Mouse (Mus musculus): ENCODE measurements around the gene Otud5. TPM values are rescaled to one million over a fixed set of nuclear protein-coding genes. Genes with fewer than 3 reads are reported as not detected.
"Not testable (repeated sequence)": the region's sequence is repeated elsewhere in the genome, so short reads cannot be mapped to it uniquely, and the experiment has no call there.

Gene Otud5
- polyA plus RNA-seq, 1 experiment from 2014 or later = 32.2 TPM

DNA sequence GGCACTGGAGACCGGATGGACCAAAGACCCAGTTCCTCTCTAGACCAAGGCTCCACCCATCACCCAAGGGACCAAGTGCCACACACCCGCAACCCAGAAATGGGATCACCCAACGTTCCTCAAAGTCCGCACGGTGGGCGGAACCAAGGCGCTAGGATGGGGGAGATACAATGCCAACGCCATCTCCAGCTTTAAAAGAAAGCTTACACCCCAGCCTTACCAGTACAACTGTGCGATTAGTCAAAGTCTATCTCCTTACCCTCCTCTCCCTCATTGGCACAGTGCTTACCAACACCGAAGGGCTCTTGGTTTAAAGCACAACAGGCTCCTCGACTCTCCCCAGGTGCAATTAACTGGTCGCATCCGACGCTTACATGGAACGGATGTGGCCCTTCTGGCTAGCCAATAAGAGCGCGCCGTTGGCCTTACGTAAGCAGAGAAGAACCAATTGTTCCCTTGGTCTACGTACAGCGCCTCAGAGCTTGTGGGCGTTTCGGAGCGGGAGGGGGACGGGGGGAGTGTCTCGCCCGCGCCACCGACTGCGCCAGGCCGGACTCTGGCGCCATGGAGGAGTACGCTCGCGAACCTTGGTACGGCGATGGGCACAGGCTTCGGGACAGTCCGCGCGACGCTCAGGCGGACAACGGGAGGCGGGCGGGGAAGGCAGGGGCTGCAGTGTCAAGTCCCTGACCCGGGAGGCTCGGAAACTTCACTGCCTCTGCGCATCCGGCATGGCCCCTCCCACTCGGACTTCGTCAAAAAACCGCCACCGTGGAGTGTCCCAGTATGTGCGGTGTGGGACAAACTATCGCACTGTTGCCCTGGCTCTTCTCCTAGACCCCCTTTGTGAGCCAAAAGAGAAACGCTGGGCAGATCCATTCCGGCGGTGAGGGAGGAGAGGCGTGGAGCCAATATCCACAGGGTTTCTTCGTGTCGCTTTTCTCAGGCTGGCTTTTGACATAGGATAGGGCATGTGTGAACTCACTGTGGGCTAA is 58.0 kb downstream of the Otud5 start, which contains the start of the genes Pqbp1 and Timm17b:
Pqbp1 (minus strand) TSS at position 390 of the 995 bp plus-strand sequence.
Timm17b (plus strand) TSS at position 478 of the 995 bp plus-strand sequence.
- peak within 1 kb of the TSS; percentile 41; the same call in 1 of the 2 replicates for H3K27ac ChIP-seq (ENCODE audit: low read depth, low read length)
- WGBS = 11% methylated on average over 62 of the region's 62 CpGs
- peak within 1 kb of the TSS; percentile 57 for H3K4me3 ChIP-seq (ENCODE audit: low read depth, low read length)
- H3K36me3 ChIP-seq (ENCODE audit: control insufficient read depth, insufficient read depth, low read length) = 0 out of 2 replicates have a peak, but pooled peaks cover under 1% of the 10 kb centered on the region
- peak within 1 kb of the TSS; percentile 70 for H3K4me2 ChIP-seq
- no peaks in the 10 kb centered on the region for H3K27me3 ChIP-seq (replicated peaks; ENCODE audit: control insufficient read depth, insufficient read depth, low read length)
- ATAC-seq (replicated peaks; ENCODE audit: low FRiP score) (peak; percentile 98), DNase-seq (ENCODE audit: low spot score) (peak; percentile 81)
- H3K9me3 ChIP-seq (ENCODE audit: control insufficient read depth, low read length) = no peaks in the 10 kb centered on the region
- no peaks in the 10 kb centered on the region for H3K4me1 ChIP-seq (replicated peaks; ENCODE audit: control insufficient read depth, insufficient read depth, low read length)
- peak within 1 kb of the TSS; percentile 60 for H3K9ac ChIP-seq (ENCODE audit: low read depth, low read length)

DNA sequence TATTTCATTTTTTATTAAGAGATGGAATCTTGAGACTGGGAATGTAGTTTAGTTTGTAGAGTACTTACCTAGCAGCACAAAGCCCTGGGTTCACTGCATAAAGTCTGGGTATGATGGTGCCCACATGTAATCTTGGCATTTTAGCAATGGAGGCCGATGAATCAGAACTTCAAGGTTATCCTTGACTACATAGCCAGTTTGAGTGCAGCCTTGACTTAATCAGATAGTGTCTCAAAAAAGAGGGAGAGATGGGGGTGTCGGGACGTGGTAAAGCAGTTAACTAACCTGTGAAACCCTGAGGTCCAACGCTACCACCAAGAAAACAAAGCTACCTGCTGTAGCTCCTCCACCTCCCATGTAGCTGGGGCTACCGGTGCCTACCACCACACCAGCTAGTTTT is 63.3 kb downstream of the Otud5 start:
- DNase-seq (ENCODE audit: low spot score) (no peak), ATAC-seq (replicated peaks; ENCODE audit: low FRiP score) (no peak)
- Histone ChIP-seq H3K4me2 (no peak overlapping the region), H3K9ac (ENCODE audit: low read depth, low read length) (no peak overlapping the region), H3K36me3 (ENCODE audit: control insufficient read depth, insufficient read depth, low read length) (no peaks in the 10 kb centered on the region), H3K4me1 (replicated peaks; ENCODE audit: control insufficient read depth, insufficient read depth, low read length) (no peaks in the 10 kb centered on the region), H3K27me3 (replicated peaks; ENCODE audit: control insufficient read depth, insufficient read depth, low read length) (no peaks in the 10 kb centered on the region), H3K4me3 (ENCODE audit: low read depth, low read length) (no peak overlapping the region), H3K27ac (ENCODE audit: low read depth, low read length) (no peak overlapping the region), H3K9me3 (ENCODE audit: control insufficient read depth, low read length) (no peaks in the 10 kb centered on the region)
- WGBS = 91% methylated on average over 5 of the region's 5 CpGs

DNA sequence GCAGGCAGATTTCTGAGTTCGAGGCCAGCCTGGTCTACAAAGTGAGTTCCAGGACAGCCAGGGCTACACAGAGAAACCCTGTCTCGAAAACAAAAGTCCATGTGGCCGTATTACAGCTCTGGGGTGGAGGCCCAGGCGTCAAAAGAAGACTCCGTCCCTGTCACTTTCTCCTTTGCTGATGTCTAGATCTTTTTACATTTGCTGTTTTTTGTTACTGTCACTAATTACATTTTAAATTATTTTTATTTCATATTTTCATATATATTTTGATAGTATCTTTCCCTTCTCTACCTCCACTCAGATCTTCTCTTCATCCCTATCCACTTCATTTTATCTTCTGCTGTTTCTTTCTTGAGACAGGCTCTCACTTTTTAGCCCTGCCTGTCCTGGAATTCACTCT is 66.6 kb downstream of the Otud5 start, which contains the start of gene Gm10491:
Gm10491 (minus strand) TSS at position 101 of the 400 bp plus-strand sequence.
- Histone ChIP-seq H3K4me3 (ENCODE audit: low read depth, low read length) (no peak within 1 kb of the TSS), H3K4me2 (no peak within 1 kb of the TSS), H3K27me3 (replicated peaks; ENCODE audit: control insufficient read depth, insufficient read depth, low read length) (no peaks in the 10 kb centered on the region), H3K27ac (ENCODE audit: low read depth, low read length) (no peak within 1 kb of the TSS), H3K9ac (ENCODE audit: low read depth, low read length) (no peak within 1 kb of the TSS), H3K9me3 (ENCODE audit: control insufficient read depth, low read length) (no peaks in the 10 kb centered on the region), H3K4me1 (replicated peaks; ENCODE audit: control insufficient read depth, insufficient read depth, low read length) (no peaks in the 10 kb centered on the region), H3K36me3 (ENCODE audit: control insufficient read depth, insufficient read depth, low read length) (no peaks in the 10 kb centered on the region)
- DNase-seq (ENCODE audit: low spot score) (no peak), ATAC-seq (replicated peaks; ENCODE audit: low FRiP score) (no peak)
- 84% methylated on average over 5 of the region's 5 CpGs for WGBS

DNA sequence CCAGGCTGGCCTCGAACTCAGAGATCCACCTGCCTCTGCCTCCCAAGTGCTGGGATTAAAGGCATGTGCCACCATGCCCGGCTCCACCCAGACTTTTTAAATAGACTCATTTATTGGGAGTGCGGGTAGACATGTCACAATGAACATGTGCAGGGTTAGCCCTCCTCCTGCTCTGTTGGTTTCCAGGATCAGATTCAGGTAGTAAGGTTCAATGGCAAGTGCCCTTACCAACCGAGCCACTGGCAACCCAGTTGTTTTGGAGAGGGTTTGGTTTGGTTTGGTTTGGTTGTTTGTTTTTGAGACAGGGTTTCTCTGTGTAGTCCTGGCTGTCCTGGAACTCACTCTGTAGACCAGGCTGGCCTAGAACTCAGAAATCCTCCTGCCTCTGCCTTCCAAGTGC is 68.1 kb downstream of the Otud5 start, which contains the start of gene Gm10490:
Gm10490 (plus strand) TSS at position 301 of the 400 bp plus-strand sequence.
- not testable (repeated sequence) for H3K9ac ChIP-seq (ENCODE audit: low read depth, low read length); ATAC-seq (replicated peaks; ENCODE audit: low FRiP score)
- 86% methylated on average over 4 of the region's 4 CpGs for WGBS

DNA sequence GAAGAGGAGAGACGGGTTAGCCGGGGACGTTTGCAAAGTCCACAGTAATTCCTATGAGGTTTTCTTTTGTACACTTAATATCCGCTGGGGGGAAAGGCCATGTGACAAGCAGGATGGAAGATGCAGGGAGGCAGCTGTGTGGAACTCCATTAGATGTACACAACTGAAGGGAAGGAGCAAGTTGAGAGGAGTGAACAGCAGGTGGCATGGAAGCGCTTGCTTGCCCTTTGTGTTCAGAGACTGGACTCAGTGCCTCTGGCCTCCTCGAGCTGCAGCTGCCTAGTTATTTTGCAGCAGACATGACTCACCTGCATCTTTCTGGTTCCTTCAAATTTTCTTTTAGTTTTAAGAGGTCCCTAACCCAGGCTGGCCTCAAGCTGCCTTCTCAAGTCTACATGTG is 69.3 kb downstream of the Otud5 start:
- DNase-seq (ENCODE audit: low spot score) (no peak), ATAC-seq (replicated peaks; ENCODE audit: low FRiP score) (no peak)
- Histone ChIP-seq H3K4me3 (ENCODE audit: low read depth, low read length) (no peak overlapping the region), H3K9ac (ENCODE audit: low read depth, low read length) (no peak overlapping the region), H3K27me3 (replicated peaks; ENCODE audit: control insufficient read depth, insufficient read depth, low read length) (no peaks in the 10 kb centered on the region), H3K9me3 (ENCODE audit: control insufficient read depth, low read length) (no peaks in the 10 kb centered on the region), H3K27ac (ENCODE audit: low read depth, low read length) (no peak overlapping the region), H3K4me1 (replicated peaks; ENCODE audit: control insufficient read depth, insufficient read depth, low read length) (no peaks in the 10 kb centered on the region), H3K36me3 (ENCODE audit: control insufficient read depth, insufficient read depth, low read length) (no peaks in the 10 kb centered on the region), H3K4me2 (no peak overlapping the region)
- WGBS = 64% methylated on average over 6 of the region's 6 CpGs

More for the DNA sequence above, 68.1 kb downstream of the Otud5 start, which contains the start of gene Gm10490:
- not testable (repeated sequence) for DNase-seq (ENCODE audit: low spot score); H3K36me3 ChIP-seq (ENCODE audit: control insufficient read depth, insufficient read depth, low read length); H3K9me3 ChIP-seq (ENCODE audit: control insufficient read depth, low read length); H3K4me3 ChIP-seq (ENCODE audit: low read depth, low read length); H3K27ac ChIP-seq (ENCODE audit: low read depth, low read length); H3K4me2 ChIP-seq; H3K4me1 ChIP-seq (replicated peaks; ENCODE audit: control insufficient read depth, insufficient read depth, low read length); H3K27me3 ChIP-seq (replicated peaks; ENCODE audit: control insufficient read depth, insufficient read depth, low read length)

- not testable (repeated sequence) for H3K9me3 ChIP-seq (ENCODE audit: control insufficient read depth, low read length); H3K4me1 ChIP-seq (replicated peaks; ENCODE audit: control insufficient read depth, insufficient read depth, low read length); H3K4me2 ChIP-seq; H3K27ac ChIP-seq (ENCODE audit: low read depth, low read length); DNase-seq (ENCODE audit: low spot score); H3K9ac ChIP-seq (ENCODE audit: low read depth, low read length); H3K4me3 ChIP-seq (ENCODE audit: low read depth, low read length); H3K36me3 ChIP-seq (ENCODE audit: control insufficient read depth, insufficient read depth, low read length)
- WGBS = 10% methylated on average over 3 of the region's 3 CpGs
- peaks cover 21% of the 10 kb centered on the region for H3K27me3 ChIP-seq (replicated peaks; ENCODE audit: control insufficient read depth, insufficient read depth, low read length)
- peak; percentile 64 for ATAC-seq (replicated peaks; ENCODE audit: low FRiP score)
Observed at GRCm38 (mm10) chrX:7915669-7916068, 74.5 kb downstream of the Otud5 start.

- H3K4me1 ChIP-seq (replicated peaks; ENCODE audit: control insufficient read depth, insufficient read depth, low read length); H3K9me3 ChIP-seq (ENCODE audit: control insufficient read depth, low read length); H3K4me3 ChIP-seq (ENCODE audit: low read depth, low read length); H3K9ac ChIP-seq (ENCODE audit: low read depth, low read length); DNase-seq (ENCODE audit: low spot score); H3K27ac ChIP-seq (ENCODE audit: low read depth, low read length); H3K36me3 ChIP-seq (ENCODE audit: control insufficient read depth, insufficient read depth, low read length); H3K4me2 ChIP-seq; ATAC-seq (replicated peaks; ENCODE audit: low FRiP score): not testable (repeated sequence)
- H3K27me3 ChIP-seq (replicated peaks; ENCODE audit: control insufficient read depth, insufficient read depth, low read length) = peaks cover 44% of the 10 kb centered on the region
- 51% methylated on average over 6 of the region's 6 CpGs for WGBS
Observed at GRCm38 (mm10) chrX:7917960-7918359, 76.8 kb downstream of the Otud5 start.

- H3K4me2 ChIP-seq = peak within 1 kb of the TSS; percentile 40
- no peaks in the 10 kb centered on the region for H3K4me1 ChIP-seq (replicated peaks; ENCODE audit: control insufficient read depth, insufficient read depth, low read length)
- no peaks in the 10 kb centered on the region for H3K9me3 ChIP-seq (ENCODE audit: control insufficient read depth, low read length)
- no peak for DNase-seq (ENCODE audit: low spot score)
- no peak within 1 kb of the TSS for H3K4me3 ChIP-seq (ENCODE audit: low read depth, low read length)
- no peak within 1 kb of the TSS for H3K9ac ChIP-seq (ENCODE audit: low read depth, low read length)
- ATAC-seq (replicated peaks; ENCODE audit: low FRiP score) = no peak
- H3K27ac ChIP-seq (ENCODE audit: low read depth, low read length) = no peak within 1 kb of the TSS
- no peaks in the 10 kb centered on the region for H3K36me3 ChIP-seq (ENCODE audit: control insufficient read depth, insufficient read depth, low read length)
- WGBS = 11% methylated on average over 36 of the region's 40 CpGs
- peaks cover 62% of the 10 kb centered on the region for H3K27me3 ChIP-seq (replicated peaks; ENCODE audit: control insufficient read depth, insufficient read depth, low read length)
Observed at GRCm38 (mm10) chrX:7919601-7920383, 78.6 kb downstream of the Otud5 start, which contains the start of gene Pcsk1n. Gene Pcsk1n, plus strand, starts transcription at chrX:7919822.
